Mouse (Mus musculus): ENCODE results near the gene Bckdk.

Bckdk gene

DNA sequence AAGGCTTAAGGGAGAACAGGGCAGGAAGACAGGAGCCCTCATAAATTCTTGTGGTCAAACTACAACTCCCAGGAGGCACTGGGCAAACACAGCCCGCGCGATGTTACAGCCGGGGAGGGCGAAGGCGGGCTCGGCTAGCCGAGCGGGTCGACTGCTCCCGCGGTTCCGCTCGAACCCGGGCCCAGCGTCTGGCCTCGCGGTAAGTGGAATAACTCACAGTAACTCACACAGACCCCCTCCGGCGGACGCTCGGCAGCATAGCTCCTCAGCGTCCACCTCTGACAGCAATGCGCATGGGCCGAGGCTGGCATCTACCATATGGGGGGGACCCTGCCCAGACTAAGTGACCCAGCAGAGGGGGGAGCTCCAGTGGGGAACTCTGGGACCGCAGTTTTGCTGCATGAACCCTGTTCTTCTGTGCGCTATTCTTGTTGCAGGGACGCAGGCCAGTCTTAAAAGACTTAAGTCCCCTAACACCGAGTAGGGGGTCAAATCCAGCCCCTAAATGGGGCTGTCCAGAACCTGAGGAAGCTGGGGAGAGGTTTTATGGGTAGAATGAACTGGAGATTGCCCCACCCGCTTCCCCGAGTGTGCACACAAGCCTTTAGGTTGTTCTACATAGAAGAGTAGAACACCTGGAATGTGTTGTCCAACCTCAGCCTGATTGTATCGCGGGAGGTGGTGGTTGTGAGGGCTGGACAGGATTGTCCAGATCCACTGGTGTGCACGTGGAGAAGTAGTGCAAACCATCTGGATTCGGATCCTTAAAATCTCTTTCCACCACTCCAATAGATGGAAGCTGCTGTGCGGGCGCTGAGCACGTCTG lies at the start of gene Bckdk:
Gene Bckdk (plus strand): TSS at position 112 of the 826 bp plus-strand sequence.
- DNase-seq, result peak; percentile 80

DNA sequence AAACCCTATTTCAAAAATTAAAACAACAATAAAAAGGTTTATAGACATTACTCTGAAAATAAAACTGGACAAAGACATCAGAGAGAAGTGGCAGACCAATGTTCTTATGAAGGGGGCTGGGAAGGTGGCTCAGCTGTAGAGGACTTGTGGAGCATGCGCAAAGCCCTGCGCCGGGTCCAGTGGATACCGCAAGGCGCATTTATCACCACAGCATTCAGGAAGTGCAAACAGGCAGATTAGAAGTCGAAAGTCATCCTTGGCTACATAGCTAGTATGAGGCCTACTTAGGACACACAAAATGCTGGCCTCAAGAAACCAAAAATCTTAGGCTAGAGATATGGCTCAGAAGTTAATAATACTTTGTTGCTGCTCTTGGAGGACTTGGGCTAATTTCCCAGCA lies 45.6 kb upstream of the Bckdk start:
- no peak for DNase-seq

DNA sequence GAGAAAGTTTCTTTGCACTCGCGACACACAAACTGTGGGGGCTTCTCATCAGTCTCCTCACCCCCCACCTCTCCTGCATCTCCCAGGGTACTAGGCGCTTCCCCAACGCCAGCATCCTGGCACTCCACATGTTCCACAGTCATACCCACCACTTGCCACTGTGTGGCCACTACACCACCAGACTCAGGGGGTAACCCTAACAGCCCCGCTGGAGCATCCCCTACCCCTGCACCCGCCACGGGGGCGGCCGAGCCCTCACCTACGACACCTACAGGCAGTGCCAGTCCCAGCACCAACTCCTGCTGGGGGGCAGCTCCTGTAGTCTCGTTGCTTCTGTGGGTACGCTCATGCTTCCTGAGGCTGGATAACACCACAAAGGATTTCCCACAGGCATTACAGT lies 37.4 kb upstream of the Bckdk start:
- no peak for DNase-seq

DNA sequence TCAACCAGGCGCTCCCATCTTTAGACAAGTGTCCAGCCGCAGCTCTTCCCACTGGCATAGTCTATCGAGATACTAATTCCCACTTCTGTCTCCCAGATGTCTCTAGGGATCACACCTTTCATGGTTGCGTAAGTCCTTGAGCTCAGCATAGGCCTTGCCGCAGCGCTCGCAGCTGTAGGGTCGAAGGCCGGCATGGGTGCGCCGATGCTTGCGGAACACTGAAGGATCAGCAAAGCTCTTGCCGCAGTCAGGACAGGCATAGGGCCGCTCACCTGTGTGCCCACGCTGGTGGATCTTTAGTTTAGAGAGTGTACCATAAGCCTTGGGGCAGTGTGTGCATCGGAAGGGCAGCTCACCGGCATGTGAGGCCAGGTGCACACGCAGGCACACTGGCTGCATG lies 36.2 kb upstream of the Bckdk start:
- DNase-seq, result no peak

DNA sequence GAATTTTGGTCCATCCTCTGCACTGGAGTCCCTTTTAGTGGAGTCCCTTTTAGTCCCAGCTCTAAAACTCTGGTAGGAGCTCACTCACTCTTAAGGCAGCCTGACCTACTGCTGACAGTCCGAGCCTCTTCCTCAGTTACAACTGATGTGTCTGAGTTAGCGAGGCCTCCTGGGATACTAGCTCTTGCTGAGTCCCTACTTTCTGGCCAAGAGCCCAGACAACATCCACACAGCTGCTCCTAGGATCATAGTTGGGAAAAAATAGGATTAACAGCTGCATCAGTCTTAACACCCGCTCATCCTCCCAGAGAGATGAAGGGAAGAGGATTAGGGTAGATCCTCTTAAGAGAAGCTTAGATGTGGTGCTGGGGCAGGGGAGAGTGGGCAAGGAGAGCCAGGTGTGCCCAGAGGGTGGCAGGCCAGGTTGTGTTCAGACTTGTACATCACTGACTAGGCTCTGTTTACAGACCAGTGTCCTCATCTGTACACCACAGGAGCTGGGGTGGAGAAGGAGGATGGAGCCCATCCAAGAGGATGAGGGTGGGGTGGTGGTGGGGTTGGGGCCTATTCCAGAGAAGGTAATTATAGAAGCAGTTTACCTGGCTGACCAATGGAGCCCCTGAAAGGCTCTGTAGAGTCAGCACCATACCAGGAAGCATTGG lies 34.6 kb upstream of the Bckdk start:
- DNase-seq, result no peak

DNA sequence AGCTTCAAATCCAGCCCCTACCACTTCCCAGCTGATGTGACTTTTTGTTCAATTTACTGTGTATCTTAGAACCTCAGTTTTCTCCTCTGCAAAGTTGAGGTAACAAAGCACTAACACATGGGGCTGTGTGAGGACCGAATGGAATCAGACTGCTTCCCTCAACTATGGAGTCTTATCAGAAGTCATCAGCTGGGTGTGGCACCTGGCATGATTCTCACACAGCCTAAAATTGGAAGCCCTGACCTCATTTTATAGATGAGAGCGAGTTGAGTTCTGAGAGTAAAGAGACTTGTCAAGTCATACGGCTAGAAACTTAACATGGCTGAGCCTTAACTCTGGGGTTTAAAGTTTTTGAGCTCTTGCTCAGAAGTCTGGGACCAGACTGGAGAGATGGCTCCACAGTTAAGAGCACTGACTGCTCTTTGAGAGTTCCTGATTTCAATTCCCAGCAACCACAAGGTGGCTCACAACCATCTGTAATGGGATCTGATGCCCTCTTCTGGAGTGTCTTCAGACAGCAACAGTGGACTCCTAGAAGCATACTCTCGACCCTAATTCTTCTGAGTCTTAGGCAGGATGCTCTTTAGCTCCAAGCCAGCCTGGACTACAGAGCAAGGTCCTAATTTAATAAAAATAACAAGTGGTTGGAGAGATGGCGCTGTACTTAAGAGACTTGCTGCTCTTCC lies 33.6 kb upstream of the Bckdk start:
- no peak for DNase-seq

DNA sequence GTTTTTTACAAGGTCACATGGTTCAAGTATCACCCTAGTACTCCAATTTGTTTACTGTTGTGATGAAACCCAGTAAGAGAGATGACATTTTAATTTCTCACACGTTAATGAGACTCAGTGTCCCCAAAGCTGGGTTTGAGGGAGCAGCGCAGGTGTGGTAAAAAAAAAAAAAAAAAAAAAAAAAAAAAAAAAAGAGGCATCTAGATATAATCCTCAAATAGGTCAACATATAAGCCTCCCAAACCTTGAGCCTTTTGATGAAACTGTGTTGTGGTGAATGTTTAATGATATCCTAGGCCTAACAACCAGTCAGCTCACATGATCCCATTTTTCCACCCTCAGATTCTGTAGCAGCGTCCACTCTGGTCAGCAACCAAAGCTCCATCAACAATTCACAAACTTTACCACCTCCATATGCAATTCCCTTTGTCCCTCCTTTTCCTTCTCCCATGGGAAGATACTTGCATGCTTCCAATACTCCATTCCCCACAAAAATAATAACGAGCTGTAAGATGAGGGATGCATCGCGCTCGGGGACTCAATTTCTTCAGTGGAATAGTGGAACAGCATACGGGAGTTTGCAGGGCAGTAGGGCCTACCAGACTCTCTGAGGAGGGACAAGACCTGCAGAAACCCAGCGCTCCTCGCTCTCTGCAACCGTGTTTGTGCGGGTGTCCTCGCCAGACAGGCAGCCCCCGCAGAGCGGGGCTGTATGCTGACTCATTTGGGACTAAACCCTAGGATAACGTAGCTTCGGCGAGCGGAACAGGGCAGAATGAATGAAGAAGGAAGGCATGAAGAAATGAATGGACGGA lies 28.9 kb upstream of the Bckdk start:
- DNase-seq, result no peak

DNA sequence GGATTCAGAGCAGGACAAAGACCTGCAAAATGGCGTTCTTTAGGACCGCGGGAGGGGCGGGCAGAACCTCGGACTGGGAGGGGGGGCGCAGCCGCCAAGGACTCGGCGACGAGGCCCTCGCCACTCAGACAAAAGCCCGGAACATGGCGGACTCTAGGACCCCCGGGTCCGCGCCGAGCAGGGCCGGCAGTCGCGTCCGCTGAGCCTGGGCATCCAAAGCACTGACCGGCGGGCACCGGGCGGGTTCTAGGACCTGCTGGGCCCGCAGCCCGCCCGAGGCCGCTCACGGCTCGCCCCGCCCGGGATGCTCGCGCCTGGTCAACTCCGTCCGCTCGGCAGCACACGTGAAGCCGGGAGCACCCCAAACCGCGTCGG lies 28.3 kb upstream of the Bckdk start:
- DNase-seq, result peak; percentile 95

DNA sequence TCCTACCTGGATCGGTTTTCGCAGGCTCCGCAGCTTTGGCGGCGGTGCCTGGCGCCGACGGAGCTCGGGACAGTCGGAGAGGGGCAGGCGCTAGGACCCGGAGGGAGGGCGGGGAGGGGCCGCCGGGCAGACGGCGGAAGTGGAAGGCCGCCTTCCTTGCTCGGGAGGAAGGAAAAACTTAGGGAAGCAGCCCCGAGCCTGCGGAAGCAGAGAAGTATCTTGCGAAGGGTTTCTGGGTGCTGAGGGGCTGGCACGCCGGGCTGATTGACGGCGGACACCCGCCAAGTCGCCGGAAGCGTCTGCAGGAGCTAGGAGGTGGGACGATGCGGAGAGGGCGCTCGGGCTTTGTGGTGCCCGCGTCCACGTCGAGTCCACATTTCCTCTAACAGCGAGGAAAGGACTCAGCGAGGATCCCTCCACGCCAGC lies 27.8 kb upstream of the Bckdk start, which contains the start of gene Zfp646:
Gene Zfp646 (plus strand): TSS at position 181 of the 426 bp plus-strand sequence.
- DNase-seq, result no peak

DNA sequence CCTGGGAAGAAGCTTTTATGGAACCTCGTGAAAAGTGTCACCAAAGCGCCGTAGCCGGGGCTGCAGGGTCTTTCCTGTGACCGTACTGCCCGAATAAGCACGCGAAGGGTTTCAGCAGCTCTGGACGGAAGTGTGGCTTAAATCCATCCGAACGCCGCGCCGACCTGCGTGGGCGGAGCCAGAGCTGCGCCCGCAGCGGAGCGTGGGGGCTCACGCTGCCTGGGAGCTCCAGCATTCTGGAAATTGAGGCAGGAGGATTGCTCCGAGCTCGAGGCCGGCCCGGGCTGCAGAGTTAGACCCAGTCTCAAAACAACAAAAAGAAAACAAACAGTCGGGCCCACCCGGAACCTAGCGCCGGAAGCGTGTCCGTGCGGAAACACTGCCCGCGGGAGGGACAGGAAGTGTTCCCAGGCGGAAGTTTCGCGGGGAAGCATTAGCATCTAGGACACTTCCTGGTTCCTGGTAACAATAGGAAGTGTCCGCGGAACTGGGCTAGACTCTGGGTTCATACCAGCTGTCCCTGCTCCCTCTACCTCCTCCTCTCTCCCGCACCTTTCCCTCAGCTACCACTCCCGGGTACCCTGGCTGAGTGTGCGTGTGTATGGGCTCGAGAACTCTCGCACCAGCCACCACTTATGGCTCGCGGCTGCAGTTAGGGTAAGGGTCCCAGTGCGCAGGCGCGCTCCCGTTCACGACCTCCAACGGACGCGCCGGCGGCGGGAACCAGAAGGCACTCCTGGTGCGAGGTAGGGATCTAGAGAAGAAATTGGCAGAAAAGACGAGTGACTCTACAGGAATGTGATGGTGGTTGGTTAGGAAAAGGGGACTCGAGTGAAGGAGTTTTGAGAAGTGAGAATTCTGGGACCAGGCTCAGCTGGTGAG lies 27.2 kb upstream of the Bckdk start, which contains the start of gene Zfp668:
Gene Zfp668 (minus strand): TSS at position 362 of the 882 bp plus-strand sequence.
- peak; percentile 91 for DNase-seq

DNA sequence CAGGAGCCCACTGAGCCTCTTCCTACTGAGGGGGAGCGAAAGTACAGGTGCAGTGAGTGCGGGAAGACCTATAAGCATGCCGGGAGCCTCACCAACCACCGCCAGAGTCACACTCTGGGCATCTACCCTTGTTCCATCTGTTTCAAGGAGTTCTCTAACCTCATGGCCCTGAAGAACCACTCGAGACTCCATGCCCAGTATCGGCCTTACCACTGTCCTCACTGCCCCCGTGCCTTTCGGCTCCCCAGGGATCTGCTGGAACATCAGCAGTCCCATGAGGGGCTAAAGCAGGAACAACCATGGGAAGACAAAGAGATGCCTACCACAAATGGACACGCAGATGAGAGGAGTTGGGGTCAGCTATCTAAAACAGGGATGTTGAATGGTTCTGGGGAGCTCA lies 24.6 kb upstream of the Bckdk start:
- DNase-seq, result no peak

DNA sequence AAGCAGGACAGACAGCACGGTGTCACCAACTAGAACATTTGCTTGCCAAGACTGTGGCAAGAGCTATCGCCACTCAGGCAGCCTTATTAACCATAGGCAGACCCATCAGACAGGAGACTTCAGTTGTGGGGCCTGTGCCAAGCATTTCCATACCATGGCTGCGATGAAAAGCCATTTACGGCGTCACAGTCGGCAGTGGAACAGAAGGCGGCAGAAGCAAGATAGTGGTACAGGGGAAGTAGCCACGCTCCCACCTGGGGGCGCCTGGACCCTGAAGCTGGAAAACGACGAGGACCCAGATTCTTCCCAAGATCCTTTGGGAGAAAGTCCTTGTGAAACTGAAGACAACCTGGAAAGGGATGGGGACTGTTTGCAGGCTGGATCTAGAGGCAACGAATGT lies 23.5 kb upstream of the Bckdk start:
- DNase-seq, result no peak

DNA sequence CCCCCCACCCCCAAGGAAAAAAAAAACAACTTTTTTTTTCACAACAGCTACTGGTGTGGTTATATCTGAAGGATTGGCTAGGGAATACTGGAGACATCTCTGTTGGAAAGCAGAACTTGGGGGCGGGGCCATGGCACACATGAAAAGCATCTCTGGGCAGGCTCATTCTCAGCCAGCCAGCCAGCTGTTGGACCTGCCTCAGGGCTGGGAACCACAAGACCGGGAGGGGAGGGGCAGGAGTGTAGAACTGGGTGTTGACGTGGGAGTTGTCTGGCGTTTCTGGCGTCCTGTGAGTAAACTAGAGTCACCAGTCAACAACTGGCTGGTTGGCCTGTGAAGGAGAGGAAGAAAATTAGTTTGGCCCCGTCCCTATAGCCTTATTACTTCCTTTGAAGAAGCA lies 17.9 kb upstream of the Bckdk start:
- DNase-seq, result no peak

DNA sequence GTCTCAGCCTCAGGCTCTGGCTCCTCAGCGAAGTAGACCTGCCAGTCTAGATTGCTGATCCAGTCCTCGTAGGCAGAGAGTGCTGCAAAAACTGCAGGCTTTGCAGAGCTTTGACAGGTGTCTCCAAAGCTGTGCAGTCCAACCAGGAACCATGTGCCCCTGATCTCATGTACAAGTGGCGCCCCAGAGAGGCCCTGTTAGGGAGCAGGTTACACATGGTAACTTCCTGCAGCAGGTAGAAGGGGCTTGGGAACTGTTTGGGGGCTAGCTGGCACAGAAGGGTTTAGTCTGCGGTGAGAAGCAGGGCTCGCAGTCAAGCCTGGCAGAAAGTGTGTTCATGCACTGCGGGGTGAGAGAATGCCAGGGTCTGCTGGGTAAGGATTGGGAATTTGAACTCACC lies 17.3 kb upstream of the Bckdk start:
- DNase-seq, result no peak

DNA sequence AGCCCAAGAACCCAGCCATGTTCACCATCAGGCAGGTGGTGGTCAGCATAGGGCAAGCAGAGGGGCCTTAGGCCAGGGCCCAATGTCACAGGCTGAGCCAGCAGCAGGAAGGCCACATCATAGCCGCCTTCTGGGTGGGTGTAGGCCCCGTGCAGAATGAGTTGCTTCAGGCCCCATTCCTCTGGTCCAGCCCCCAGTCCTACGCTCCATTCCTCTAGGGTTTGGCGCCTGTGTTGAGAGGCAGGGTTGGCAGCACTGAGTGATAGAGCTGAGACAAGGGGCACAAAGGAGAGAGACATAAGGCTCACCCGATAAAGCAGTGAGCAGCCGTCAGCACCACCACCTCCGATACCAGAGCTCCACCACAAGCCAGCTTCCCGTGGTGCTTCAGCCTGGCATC lies 16.7 kb upstream of the Bckdk start:
- no peak for DNase-seq

DNA sequence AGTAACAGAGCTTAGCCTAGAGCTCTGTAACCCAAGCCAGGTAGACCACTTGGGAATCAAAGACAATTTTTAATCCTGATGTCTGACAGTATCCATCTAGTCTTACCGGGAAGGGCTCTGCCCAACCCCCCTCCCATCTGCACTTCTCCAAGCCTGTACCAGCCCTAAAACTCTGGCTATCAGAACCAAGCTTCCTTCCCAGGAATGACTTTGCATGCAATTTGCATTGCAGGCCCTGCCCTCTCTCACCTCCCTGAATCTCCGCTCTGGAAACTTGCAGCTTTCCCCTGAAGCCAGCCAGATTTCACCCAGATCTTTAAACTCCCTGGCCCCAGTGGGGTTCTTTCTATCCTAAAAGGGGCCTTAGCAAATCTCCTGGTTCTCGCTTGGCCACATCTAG lies 16.1 kb upstream of the Bckdk start:
- DNase-seq, result no peak

DNA sequence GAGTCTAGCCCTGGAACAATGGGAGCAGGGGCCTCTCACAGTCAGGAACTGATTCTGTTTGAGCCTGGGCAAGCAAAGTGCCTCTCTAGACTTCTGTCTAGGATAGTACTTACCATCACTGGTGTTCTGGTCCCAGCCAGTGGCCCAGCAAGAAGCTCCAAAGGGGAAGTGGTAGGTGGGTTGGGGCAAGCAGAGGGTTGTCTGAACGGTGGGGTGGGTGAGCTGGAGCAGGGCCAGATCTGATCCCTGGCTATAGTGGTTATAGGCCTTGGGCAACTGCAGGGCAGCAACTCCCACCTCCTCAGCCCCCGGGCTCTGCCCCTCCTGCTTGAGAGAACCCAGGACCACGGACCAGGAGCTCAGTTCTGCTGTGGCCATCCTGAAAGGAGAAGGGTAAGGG lies 15.1 kb upstream of the Bckdk start:
- DNase-seq, result no peak

DNA sequence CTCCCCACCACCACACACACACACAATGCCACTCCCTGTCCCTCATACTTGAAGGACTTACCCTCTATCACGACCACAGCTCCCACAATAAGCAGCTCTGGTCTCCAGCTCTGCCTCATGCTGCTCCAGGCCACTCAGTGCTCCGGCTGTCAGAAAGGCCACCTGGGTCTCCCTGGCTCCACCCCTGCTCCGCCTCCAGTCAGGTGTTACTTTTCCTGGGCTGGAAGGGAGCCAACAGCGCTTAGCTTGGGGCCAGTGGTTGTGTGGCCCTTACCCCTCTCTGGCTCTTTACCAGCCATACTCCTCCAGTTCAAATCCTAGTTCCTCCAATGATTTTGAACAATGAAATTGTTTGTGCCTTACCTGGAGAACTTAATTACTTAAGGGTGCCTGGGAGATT lies 13.1 kb upstream of the Bckdk start, which contains the start of gene Prss53:
Gene Prss53 (minus strand): TSS at position 173 of the 400 bp plus-strand sequence.
- DNase-seq, result no peak

DNA sequence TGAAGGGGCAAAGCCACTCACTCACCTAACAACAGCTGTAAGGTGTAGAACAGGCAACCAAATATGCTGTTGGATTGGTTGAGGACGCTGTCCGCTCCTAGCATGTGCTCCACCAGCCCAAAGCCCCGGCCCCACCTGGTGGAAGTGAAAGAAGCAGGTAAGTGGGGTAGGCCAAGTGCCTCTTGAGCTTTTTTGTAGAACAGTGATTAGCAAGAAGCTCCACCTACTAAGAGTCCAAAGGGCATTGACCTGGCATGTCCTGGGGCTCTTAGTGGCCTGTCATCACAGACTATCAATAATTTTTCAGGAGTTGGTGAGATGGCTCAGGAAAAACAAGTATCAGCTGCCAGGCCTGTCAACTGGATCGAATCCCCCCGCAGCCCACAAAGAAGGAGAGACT lies 9.4 kb upstream of the Bckdk start:
- DNase-seq, result peak; percentile 54

DNA sequence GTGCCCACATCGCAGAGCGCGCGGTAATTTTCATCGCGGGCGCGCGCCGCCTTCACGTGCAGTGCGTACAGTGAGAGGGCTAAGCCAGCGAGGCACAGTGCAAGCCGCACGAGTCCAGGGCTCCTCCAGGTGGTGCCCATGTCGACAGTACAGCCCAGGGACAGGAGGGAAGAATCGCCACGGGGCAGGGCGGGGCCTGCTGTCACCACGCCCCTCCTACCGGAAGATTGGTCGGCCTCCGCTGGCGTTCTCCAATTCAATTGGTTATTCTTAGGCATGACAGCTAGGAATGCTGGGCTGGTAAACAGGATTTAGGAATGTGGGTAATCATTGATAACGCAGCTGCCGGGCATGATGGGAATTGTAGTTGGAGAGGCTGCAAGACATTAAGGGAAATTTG lies 8.4 kb upstream of the Bckdk start, which contains the start of the genes Gm21974 and Vkorc1:
Gene Gm21974 (minus strand): TSS at position 13 of the 400 bp plus-strand sequence.
Gene Vkorc1 (minus strand): TSS at position 176 of the 400 bp plus-strand sequence.
- DNase-seq, result peak; percentile 99

DNA sequence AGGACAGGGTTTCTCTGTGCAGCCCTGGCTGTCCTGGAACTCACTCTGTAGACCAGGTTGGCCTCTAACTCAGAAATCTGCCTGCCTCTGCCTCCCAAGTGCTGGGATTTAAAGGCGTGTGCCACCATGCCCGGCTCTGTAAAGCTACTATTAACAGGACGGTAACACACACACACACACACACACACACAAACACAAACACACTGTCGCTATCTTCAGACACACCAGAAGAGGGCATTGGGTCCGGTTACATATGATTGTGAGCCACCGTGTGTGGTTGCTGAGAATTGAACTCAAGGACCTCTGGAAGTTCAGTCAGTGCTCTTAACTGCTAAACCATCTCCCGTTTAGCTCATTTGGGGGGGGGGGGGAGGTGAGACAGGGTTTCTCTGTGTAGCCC lies 8.0 kb upstream of the Bckdk start:
- peak; percentile 53 for DNase-seq

DNA sequence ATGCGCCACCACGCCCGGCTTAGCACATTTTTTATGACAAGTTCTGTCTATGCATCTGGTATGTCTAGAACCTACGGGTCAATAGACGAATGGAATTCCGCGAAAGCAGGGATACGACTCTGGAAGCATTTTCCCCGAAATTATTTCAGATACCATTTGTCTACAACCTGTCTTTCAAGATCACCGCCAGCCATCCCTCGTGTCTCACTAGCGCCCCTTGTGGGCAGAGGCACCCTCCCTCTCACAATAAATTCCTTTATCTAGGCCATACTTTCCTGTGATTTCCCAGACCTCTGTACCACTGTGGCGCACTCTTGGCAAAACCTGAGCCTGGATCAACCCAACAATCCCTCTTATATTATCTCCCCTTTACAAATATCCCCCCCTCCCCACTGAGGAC lies 7.5 kb upstream of the Bckdk start:
- peak; percentile 85 for DNase-seq

Measured in cerebellum, adult 9-10 months (tissue).